Mouse (Mus musculus) embryo, embryonic 11 days (tissue): ENCODE data around the gene Med14.
A peak's percentile ranks its signal among the peaks of the same experiment; 100 is the strongest.

ENCODE experiments used
- DNase-seq: peaks from one replicate; pipeline ENCODE4 v3.0.0-alpha.2; 2015

Med14 gene

GRCm38 (mm10) chrX:12761626-12762333, at the start of gene Med14:
Gene Med14, minus strand, starts transcription at chrX:12762073.
- DNase-seq, result peak; percentile 91

- DNase-seq, result no peak
These were observed 38.7 kb upstream of the Med14 start for GRCm38 (mm10) chrX:12800559-12800958.

- DNase-seq, result peak; percentile 10
These were observed 33.0 kb upstream of the Med14 start for GRCm38 (mm10) chrX:12794842-12795241.

GRCm38 (mm10) chrX:12791674-12792340, 29.9 kb upstream of the Med14 start:
- peak; percentile 3 for DNase-seq

- DNase-seq, result no peak
These were observed 11.4 kb upstream of the Med14 start for GRCm38 (mm10) chrX:12773236-12773635.

GRCm38 (mm10) chrX:12771561-12771960, 9.7 kb upstream of the Med14 start:
- DNase-seq, result no peak

GRCm38 (mm10) chrX:12768571-12768970, 6.7 kb upstream of the Med14 start:
- DNase-seq, result no peak

GRCm38 (mm10) chrX:12766846-12767564, 5.1 kb upstream of the Med14 start:
- DNase-seq, result no peak

GRCm38 (mm10) chrX:12763127-12763834, 1.4 kb upstream of the Med14 start:
- DNase-seq, result no peak

- no peak for DNase-seq
These were observed 657 bp upstream of the Med14 start for GRCm38 (mm10) chrX:12762334-12763126.

- DNase-seq, result no peak
These were observed 631 bp downstream of the Med14 start for GRCm38 (mm10) chrX:12761259-12761625.

- DNase-seq, result no peak
These were observed 1.4 kb downstream of the Med14 start for GRCm38 (mm10) chrX:12760501-12760900.

- DNase-seq, result no peak
These were observed 2.2 kb downstream of the Med14 start for GRCm38 (mm10) chrX:12759625-12760024.

GRCm38 (mm10) chrX:12747886-12748285, 14.0 kb downstream of the Med14 start:
- DNase-seq, result no peak

GRCm38 (mm10) chrX:12746729-12747128, 15.1 kb downstream of the Med14 start:
- no peak for DNase-seq

GRCm38 (mm10) chrX:12740396-12740795, 21.5 kb downstream of the Med14 start:
- DNase-seq, result no peak

- no peak for DNase-seq
These were observed 45.8 kb downstream of the Med14 start for GRCm38 (mm10) chrX:12716036-12716435.

GRCm38 (mm10) chrX:12713796-12714195, 48.1 kb downstream of the Med14 start:
- DNase-seq, result no peak

GRCm38 (mm10) chrX:12686910-12687309, 75.0 kb downstream of the Med14 start:
- DNase-seq, result no peak

- DNase-seq, result no peak
These were observed 75.8 kb downstream of the Med14 start for GRCm38 (mm10) chrX:12686071-12686470.

GRCm38 (mm10) chrX:12677396-12677795, 84.5 kb downstream of the Med14 start:
- DNase-seq, result peak; percentile 65

- peak; percentile 91 for DNase-seq
These were observed 88.7 kb downstream of the Med14 start, which contains the start of gene 1810030O07Rik for GRCm38 (mm10) chrX:12673054-12673775. Gene 1810030O07Rik, minus strand, starts transcription at chrX:12673668.
